Mouse (Mus musculus) heart, postnatal 0 days (tissue): ENCODE measurements around the gene Tgm7.

Source experiments
- CTCF ChIP-seq: IDR thresholded peaks from 2 replicates; pipeline ENCODE4 v1.5.1; 2016; ENCODE audit warnings: antibody characterized with exemption, control low read depth, low read depth
- EP300 ChIP-seq: IDR thresholded peaks from 2 replicates; pipeline ENCODE4 v1.6.1; 2016; ENCODE audit warnings: antibody characterized with exemption, low read depth

- TF ChIP-seq CTCF, result no peak
- TF ChIP-seq EP300, result no peak
Measured at GRCm38 (mm10) chr2:121142415-121142814, 32.8 kb upstream of the Tgm7 start.
